ENCODE assay signal across 8 mouse cellular contexts in genomic region chr16:85900702-85901580, GRCm38 (mm10). TPM values are rescaled to one million over a fixed set of nuclear protein-coding genes. Genes with fewer than 3 reads are reported as not detected.
DNase-seq lines count a peak whose midpoint lies in the region; ATAC-seq and TF ChIP-seq lines count a peak whose summit lies in the region.

No protein-coding gene starts in this region.

- H3K9ac ChIP-seq in hindbrain, embryonic 16.5 days (ENCODE audit: low read depth, low read length), result peak overlapping the region; percentile 75
- H3K9ac ChIP-seq in limb, embryonic 13.5 days, result peak overlapping the region; percentile 81
- peak overlapping the region; percentile 74 for H3K9ac ChIP-seq in midbrain, embryonic 13.5 days (replicated peaks)
- H3K9ac ChIP-seq in stomach, postnatal 0 days (ENCODE audit: low read length), result peak overlapping the region; percentile 64

- peak; percentile 53 to 92 for DNase-seq in adrenal gland, adult (ENCODE audit: inconsistent age in 2 of 2, low spot score in 1 of 2)
- peak; percentile 23 to 42 for DNase-seq in cerebellum, postnatal 4 days (ENCODE audit: low spot score in 2 of 2)
- DNase-seq in gastrocnemius, postnatal 14 days, result peak; percentile 59
- peak; percentile 27 for DNase-seq in stomach, postnatal 0 days (ENCODE audit: low spot score)
- DNase-seq in thymus, postnatal 25 days, result no peak

- intact Hi-C loops in gastrocnemius, postnatal 14 days (cut with DNase I; ENCODE audit: low total_unique reads), result no loop called here

- peak overlapping the region; percentile 68 for H3K27ac ChIP-seq in hindbrain, embryonic 16.5 days (ENCODE audit: low read depth, low read length)
- peak overlapping the region; percentile 73 for H3K27ac ChIP-seq in limb, embryonic 13.5 days
- 0 out of 2 replicates have a peak overlapping the region, but pooled peaks have one; percentile 19 for H3K27ac ChIP-seq in midbrain, embryonic 13.5 days
- H3K27ac ChIP-seq in stomach, postnatal 0 days (replicated peaks), result peak overlapping the region; percentile 71

- H3K27me3 ChIP-seq in hindbrain, embryonic 16.5 days (replicated peaks; ENCODE audit: control insufficient read depth, insufficient read depth, low read length), result no peaks in the 10 kb centered on the region
- peaks cover 19% of the 10 kb centered on the region for H3K27me3 ChIP-seq in limb, embryonic 13.5 days
- peaks cover 22% of the 10 kb centered on the region for H3K27me3 ChIP-seq in midbrain, embryonic 13.5 days
- no peaks in the 10 kb centered on the region for H3K27me3 ChIP-seq in stomach, postnatal 0 days (ENCODE audit: control insufficient read depth, insufficient read depth, low read length)

- under 1% methylated on average over 51 of the region's 51 CpGs for WGBS in hindbrain, embryonic 16.5 days
- under 1% methylated on average over 51 of the region's 51 CpGs for WGBS in limb, embryonic 13.5 days
- 1% methylated on average over 51 of the region's 51 CpGs for WGBS in midbrain, embryonic 13.5 days
- under 1% methylated on average over 51 of the region's 51 CpGs for WGBS in stomach, postnatal 0 days

- H3K36me3 ChIP-seq in hindbrain, embryonic 16.5 days (ENCODE audit: control insufficient read depth, insufficient read depth, low read length), result no peaks in the 10 kb centered on the region
- 0 out of 2 replicates have a peak, but pooled peaks cover under 1% of the 10 kb centered on the region for H3K36me3 ChIP-seq in limb, embryonic 13.5 days
- no peaks in the 10 kb centered on the region for H3K36me3 ChIP-seq in midbrain, embryonic 13.5 days
- no peaks in the 10 kb centered on the region for H3K36me3 ChIP-seq in stomach, postnatal 0 days (ENCODE audit: control insufficient read depth, insufficient read depth, low read length)

- no peaks in the 10 kb centered on the region for H3K9me3 ChIP-seq in hindbrain, embryonic 16.5 days (ENCODE audit: control insufficient read depth, low read length)
- no peaks in the 10 kb centered on the region for H3K9me3 ChIP-seq in limb, embryonic 13.5 days
- H3K9me3 ChIP-seq in midbrain, embryonic 13.5 days, result no peaks in the 10 kb centered on the region
- no peaks in the 10 kb centered on the region for H3K9me3 ChIP-seq in stomach, postnatal 0 days (ENCODE audit: control insufficient read depth, low read length)

- ATAC-seq in hindbrain, embryonic 16.5 days, result peak; percentile 79
- peak; percentile 77 for ATAC-seq in limb, embryonic 13.5 days (ENCODE audit: low FRiP score, low read depth)
- ATAC-seq in midbrain, embryonic 13.5 days, result peak; percentile 76
- peak; percentile 62; the same call in 1 of the 2 replicates for ATAC-seq in stomach, postnatal 0 days (ENCODE audit: low FRiP score, low TSS enrichment)

- peak overlapping the region; percentile 92 for H3K4me2 ChIP-seq in hindbrain, embryonic 16.5 days (ENCODE audit: low read length)
- H3K4me2 ChIP-seq in limb, embryonic 13.5 days (replicated peaks), result peak overlapping the region; percentile 95
- H3K4me2 ChIP-seq in midbrain, embryonic 13.5 days (replicated peaks), result peak overlapping the region; percentile 95
- peak overlapping the region; percentile 72 for H3K4me2 ChIP-seq in stomach, postnatal 0 days (replicated peaks; ENCODE audit: low read depth)

- H3K4me3 ChIP-seq in hindbrain, embryonic 16.5 days (ENCODE audit: low read length), result peak overlapping the region; percentile 57
- H3K4me3 ChIP-seq in limb, embryonic 13.5 days, result peak overlapping the region; percentile 59
- peak overlapping the region; percentile 61 for H3K4me3 ChIP-seq in midbrain, embryonic 13.5 days (replicated peaks)
- peak overlapping the region; percentile 62 for H3K4me3 ChIP-seq in stomach, postnatal 0 days (ENCODE audit: low read depth, low read length)

- TF ChIP-seq CTCF in stomach, postnatal 0 days (IDR thresholded peaks at IDR 0.05; ENCODE audit: low read depth), result peak; percentile 8; the same call in 1 of the 2 replicates

- TF ChIP-seq EP300 in stomach, postnatal 0 days (optimal IDR thresholded peaks at IDR 0.05), result no peak

- peaks cover 6% of the 10 kb centered on the region for H3K4me1 ChIP-seq in hindbrain, embryonic 16.5 days (ENCODE audit: control insufficient read depth, insufficient read depth, low read depth, low read length)
- peaks cover 50% of the 10 kb centered on the region for H3K4me1 ChIP-seq in limb, embryonic 13.5 days
- peaks cover 17% of the 10 kb centered on the region for H3K4me1 ChIP-seq in midbrain, embryonic 13.5 days (replicated peaks)
- no peaks in the 10 kb centered on the region for H3K4me1 ChIP-seq in stomach, postnatal 0 days (replicated peaks; ENCODE audit: control insufficient read depth, insufficient read depth)

RNA-seq across cellular contexts. Expression of gene Adamts5, which starts 0.7 kb away (rescaled TPM):
- 10 to 100 TPM; 10.1 to 10.3 TPM for total RNA-seq in gastrocnemius, postnatal 14 days (2021)
- polyA plus RNA-seq in hindbrain, embryonic 16.5 days (2015; fragmentation: Nextera tagmentation; extraction: Ambion mirVana), result 4.4 and 4.5 TPM in 2 replicates
- 8.8 and 9.5 TPM in 2 replicates for polyA plus RNA-seq in limb, embryonic 13.5 days (2015; fragmentation: Nextera tagmentation; extraction: Ambion mirVana)
- polyA plus RNA-seq in midbrain, embryonic 13.5 days (2015; fragmentation: Nextera tagmentation; extraction: Ambion mirVana), result 0.93 and 1.1 TPM in 2 replicates
- 3.0 and 3.4 TPM in 2 replicates for polyA plus RNA-seq in stomach, postnatal 0 days (2015; fragmentation: Nextera tagmentation; extraction: Ambion mirVana)

Comparison
In these comparisons a context has a peak if more than half of its experiments do, and no peak if none do; other contexts are left out.
1. H3K27ac ChIP-seq: peak in every context shown above with its lines; median percentile 73 in limb, embryonic 13.5 days; 71 in stomach, postnatal 0 days; 68 in hindbrain, embryonic 16.5 days; 19 in midbrain, embryonic 13.5 days.